ENCODE assay signal across 9 mouse cellular contexts in the genomic region with DNA sequence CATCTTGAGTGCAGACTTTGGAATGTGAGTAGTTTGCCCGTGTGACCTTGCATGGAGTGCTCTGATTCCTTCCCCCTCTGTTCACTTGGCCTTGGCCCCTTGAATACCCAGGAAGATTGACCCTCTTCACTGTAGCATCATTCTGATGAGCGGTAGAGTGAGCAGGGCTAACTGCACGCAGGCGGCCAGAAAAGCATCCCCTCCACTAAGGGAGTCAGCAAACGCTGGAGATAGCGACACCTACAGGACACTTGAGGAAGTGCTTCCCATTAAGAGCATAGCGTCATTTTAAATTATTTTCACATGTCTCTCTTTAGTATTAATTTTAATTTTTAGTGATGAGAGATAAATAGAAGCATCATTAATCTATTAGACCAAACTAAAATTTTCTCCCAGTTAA. TPM values are rescaled to one million over a fixed set of nuclear protein-coding genes. Genes with fewer than 3 reads are reported as not detected.
DNase-seq lines count a peak whose midpoint lies in the region; ATAC-seq lines count a peak whose summit lies in the region.
"Had no signal": no experiment of that assay in that cellular context is flagged by ENCODE, and none has a peak within 500 bp of the region (broad histone marks: within the 10 kb centered on the region; RNA-seq: fewer than 3 reads in every experiment).

No protein-coding gene starts in this region.

- 24% methylated on average over 7 of the region's 7 CpGs for WGBS in embryonic facial prominence, embryonic 14.5 days
- WGBS in neural tube, embryonic 13.5 days: 22% methylated on average over 7 of the region's 7 CpGs

- no peak overlapping the region for H3K27ac ChIP-seq in embryonic facial prominence, embryonic 14.5 days (replicated peaks; ENCODE audit: low read depth, low read length)
- H3K27ac ChIP-seq in neural tube, embryonic 13.5 days (replicated peaks): no peak overlapping the region
- H3K27ac ChIP-seq: limb, embryonic 12.5 days had no signal

- peak; percentile 81 for DNase-seq in heart, adult 11 months
- DNase-seq in heart, postnatal 25 days (ENCODE audit: low spot score): no peak
- DNase-seq in A20 (ENCODE audit: low read depth, low spot score): peak; percentile 72
- DNase-seq in adrenal gland, postnatal 10 days: peak; percentile 53
- peak; percentile 45 for DNase-seq in embryonic facial prominence, embryonic 14.5 days (ENCODE audit: low spot score)
- peak; percentile 58 to 63 for DNase-seq in kidney, postnatal 4 days
- no peak for DNase-seq in layer of hippocampus, adult 9-10 months (ENCODE audit: low spot score)

- H3K4me3 ChIP-seq in embryonic facial prominence, embryonic 14.5 days (ENCODE audit: low read depth, low read length): no peak overlapping the region
- no peak overlapping the region for H3K4me3 ChIP-seq in neural tube, embryonic 13.5 days
- H3K4me3 ChIP-seq: limb, embryonic 12.5 days had no signal

- no peaks in the 10 kb centered on the region for H3K9me3 ChIP-seq in embryonic facial prominence, embryonic 14.5 days (ENCODE audit: control insufficient read depth, low read length)
- no peaks in the 10 kb centered on the region for H3K9me3 ChIP-seq in neural tube, embryonic 13.5 days

- no peaks in the 10 kb centered on the region for H3K4me1 ChIP-seq in embryonic facial prominence, embryonic 14.5 days (ENCODE audit: control insufficient read depth, insufficient read depth, low read length)
- H3K4me1 ChIP-seq in neural tube, embryonic 13.5 days (replicated peaks): no peaks in the 10 kb centered on the region
- H3K4me1 ChIP-seq: limb, embryonic 12.5 days had no signal

- intact Hi-C loops in heart, postnatal 25 days (cut with DNase I): loop anchor here (1.0 to 10.0 kb wide), 3 partner anchors 139 to 329 kb away; no protein-coding TSS in a partner anchor

- no peak for ATAC-seq in embryonic facial prominence, embryonic 14.5 days (ENCODE audit: low read depth)
- ATAC-seq in neural tube, embryonic 13.5 days (ENCODE audit: low read depth): peak; percentile 63; the same call in 1 of the 2 replicates

- H3K9ac ChIP-seq in embryonic facial prominence, embryonic 14.5 days (ENCODE audit: low read depth, low read length): no peak overlapping the region
- no peak overlapping the region for H3K9ac ChIP-seq in neural tube, embryonic 13.5 days
- H3K9ac ChIP-seq: limb, embryonic 12.5 days had no signal

- H3K36me3 ChIP-seq in embryonic facial prominence, embryonic 14.5 days (ENCODE audit: control insufficient read depth, insufficient read depth, low read length): peaks cover 6% of the 10 kb centered on the region; the same call in 1 of the 2 replicates
- H3K36me3 ChIP-seq in neural tube, embryonic 13.5 days: peaks cover 8% of the 10 kb centered on the region
- H3K36me3 ChIP-seq: limb, embryonic 12.5 days had no signal

- no peak overlapping the region for H3K4me2 ChIP-seq in embryonic facial prominence, embryonic 14.5 days (ENCODE audit: low read depth, low read length)
- H3K4me2 ChIP-seq in neural tube, embryonic 13.5 days: no peak overlapping the region
- H3K4me2 ChIP-seq: limb, embryonic 12.5 days had no signal

- H3K27me3 ChIP-seq in embryonic facial prominence, embryonic 14.5 days (replicated peaks; ENCODE audit: control insufficient read depth, insufficient read depth, low read length): no peaks in the 10 kb centered on the region
- no peaks in the 10 kb centered on the region for H3K27me3 ChIP-seq in neural tube, embryonic 13.5 days
- H3K27me3 ChIP-seq: limb, embryonic 12.5 days had no signal

RNA-seq across cellular contexts. Expression of a gene that starts 13.8 kb away (rescaled TPM):
- total RNA-seq in heart, postnatal 25 days (2021): 1 to 10 TPM; 2.1 TPM
- total RNA-seq in adrenal gland, postnatal 10 days (2021): 1 to 10 TPM; 7.0 to 9.3 TPM
- polyA plus RNA-seq in embryonic facial prominence, embryonic 14.5 days (2014; fragmentation: Nextera tagmentation; extraction: Ambion mirVana): 8.7 and 11.8 TPM in 2 replicates
- polyA plus RNA-seq in neural tube, embryonic 13.5 days (2015; fragmentation: Nextera tagmentation; extraction: Ambion mirVana): 10.6 and 12.4 TPM in 2 replicates

Comparison
In these comparisons a context has a peak if more than half of its experiments do, and no peak if none do; other contexts are left out.
1. DNase-seq: peak in heart, adult 11 months (single experiment), A20 (single experiment), adrenal gland, postnatal 10 days (single experiment), embryonic facial prominence, embryonic 14.5 days (single experiment) and kidney, postnatal 4 days (2 of 2); none in heart, postnatal 25 days (single experiment) and layer of hippocampus, adult 9-10 months (single experiment).